Mouse (Mus musculus) fibroblast of lung, adult 2 months (primary cell): ENCODE data around the gene Kifc1.
"Not testable (repeated sequence)": the region's sequence is repeated elsewhere in the genome, so short reads cannot be mapped to it uniquely, and the experiment has no call there.

Experiments
- DNase-seq: peaks from one replicate; pipeline ENCODE4 v3.0.0-alpha.2; 2011; ENCODE audit warnings: low read depth

Kifc1 gene

DNA sequence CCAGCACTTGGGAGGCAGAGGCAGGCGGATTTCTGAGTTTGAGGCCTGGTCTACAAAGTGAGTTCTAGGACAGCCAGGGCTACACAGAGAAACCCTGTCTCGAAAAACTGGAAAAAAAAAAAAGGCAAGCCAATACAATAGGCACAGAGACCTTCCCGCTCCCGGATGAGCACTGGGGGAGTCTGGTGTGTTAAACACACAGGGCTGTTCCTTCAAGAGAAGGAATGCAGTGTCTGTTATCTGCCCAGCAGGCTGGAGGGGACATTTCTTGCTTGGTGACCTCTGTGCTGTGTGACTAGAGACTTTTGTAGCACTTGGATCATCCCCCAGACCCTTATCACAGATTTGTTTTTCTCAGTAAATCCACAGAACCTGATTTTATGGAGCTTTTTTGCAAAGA lies 11.2 kb upstream of the Kifc1 start:
- no peak for DNase-seq

DNA sequence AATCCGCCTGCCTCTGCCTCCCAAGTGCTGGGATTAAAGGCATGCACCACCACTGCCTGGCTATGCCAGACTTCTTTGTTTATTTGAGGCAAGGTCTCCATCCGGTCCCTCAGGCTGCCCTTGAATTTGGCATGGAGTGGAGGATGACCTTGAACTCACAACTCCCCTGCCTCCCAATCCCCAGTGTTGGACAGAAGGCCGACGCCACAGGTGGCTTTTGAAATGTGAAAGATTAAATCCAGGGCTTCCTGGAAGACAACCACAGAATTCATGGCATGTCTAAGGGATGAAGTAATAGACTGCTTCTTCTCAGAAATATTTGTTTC lies 10.5 kb upstream of the Kifc1 start:
- no peak for DNase-seq

DNA sequence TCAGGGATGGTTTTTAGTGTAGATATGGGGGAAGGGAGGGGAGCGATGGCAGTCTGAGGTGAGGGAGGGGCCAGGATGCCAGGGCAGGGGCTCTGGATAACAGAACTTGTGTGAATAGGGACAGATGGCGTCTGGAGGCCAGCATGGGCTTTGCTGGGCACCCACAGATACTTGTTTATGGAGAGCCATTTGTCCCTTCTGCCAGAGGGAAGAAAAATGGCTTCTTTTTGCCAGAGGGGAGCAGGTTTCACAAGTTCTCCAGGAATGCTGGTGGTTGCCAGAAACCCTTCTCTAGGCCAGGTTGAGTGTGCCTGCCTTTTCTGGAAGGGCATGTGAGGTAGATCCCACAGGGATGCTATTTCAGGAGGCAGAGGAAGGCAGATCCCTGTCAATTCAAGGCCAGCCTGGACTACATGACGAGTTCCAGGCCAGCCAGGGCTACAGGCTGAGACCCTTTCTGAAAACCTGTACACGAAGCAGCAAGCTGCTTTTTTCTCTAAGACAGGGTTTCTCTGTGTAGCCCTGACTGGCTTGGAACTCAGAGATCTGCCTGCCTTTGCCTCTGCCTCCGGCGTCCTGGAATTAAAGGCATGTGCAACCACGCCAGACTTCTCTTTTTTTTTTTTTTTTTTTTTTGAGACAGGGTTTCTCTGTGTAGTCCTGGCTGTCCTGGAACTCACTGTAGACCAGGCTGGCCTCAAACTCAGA lies 10.0 kb upstream of the Kifc1 start:
- DNase-seq: no peak

DNA sequence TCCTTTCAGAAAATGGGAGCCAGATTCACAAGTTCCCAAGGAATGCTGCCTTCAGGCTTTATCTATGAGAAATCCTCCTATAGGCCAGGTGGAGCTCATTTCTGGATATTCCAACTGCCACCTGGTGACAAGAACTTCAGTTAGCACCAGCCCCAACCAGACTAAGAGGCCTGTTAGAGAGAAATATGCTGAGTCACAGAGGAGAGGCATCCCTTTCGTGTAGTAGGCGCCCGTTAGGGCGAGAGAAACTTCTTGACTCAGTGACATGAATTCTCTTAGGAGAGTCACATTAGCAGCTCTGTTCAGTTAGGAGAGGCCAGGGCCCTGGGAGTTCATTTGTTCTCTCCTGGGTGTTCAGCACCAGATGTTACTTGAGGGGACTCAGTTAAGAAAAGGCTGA lies 9.2 kb upstream of the Kifc1 start:
- DNase-seq: no peak

DNA sequence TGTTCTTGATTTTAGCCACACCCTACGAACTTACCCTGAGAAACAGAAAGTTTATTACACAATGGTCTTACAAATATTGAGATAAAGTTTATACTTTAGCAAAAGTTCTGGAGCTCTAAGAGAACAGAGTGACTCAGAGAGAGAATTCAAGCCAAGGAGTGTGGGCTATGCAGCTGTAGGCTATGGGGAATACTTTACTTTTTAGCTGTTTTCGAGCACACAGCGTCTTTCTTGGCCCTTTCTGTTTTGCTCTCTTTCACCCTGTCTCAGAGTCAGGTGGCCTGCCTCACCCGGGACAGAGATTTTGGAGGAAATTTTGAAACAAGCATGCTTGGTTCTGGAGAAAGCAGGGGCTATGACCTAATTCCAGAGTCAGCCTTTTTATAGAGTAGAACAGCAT lies 7.7 kb upstream of the Kifc1 start:
- peak; percentile 55 for DNase-seq

DNA sequence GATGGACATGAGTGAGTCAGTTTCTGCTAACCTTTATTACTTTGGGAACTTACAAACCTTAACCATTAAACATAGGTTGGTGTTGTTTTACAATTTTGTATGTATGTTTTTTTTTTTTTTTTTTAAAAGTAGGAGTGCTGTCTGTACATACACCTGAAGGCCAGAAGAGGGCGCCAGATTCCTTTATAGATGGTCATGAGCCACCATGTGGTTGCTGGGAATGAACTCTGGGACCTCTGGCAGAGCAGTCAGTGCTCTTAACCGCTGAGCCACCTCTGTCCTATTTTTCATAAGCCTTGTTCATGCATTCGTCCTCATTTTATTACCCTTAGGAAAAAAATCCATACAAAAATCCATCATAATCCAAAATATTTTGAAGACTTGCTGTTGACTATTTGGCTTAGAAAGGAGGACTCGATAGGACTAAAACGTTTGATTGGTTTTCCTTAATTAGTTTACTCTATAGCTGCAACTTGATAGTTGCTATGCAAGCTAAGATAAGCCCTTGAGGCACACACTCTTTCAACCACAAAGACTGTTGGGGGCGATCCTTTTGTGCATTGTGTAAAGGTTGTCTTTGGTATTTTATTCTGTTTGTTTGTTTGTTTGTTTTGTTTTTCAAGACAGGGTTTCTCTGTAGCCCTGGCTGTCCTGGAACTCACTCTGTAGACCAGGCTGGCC lies 6.8 kb upstream of the Kifc1 start:
- DNase-seq: no peak

DNA sequence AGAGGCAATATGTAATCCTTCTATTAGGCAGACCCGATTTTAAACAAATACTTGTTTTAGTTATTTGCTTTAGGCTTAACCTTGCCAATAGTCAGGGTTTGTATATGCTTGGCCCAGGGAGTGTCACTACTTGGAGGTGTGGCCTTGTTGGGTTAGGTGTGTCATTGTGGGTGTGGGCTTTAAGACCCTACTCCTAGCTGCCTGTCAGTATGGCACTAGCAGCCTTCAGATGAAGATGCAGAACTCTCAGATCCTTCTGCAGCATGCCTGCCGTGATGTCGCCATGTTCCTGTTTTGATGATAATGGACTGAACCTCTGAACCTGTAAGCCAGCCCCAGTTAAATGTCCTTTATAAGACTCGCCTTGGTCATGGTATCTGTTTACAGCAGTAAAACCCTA lies 2.5 kb upstream of the Kifc1 start:
- not testable (repeated sequence) for DNase-seq

DNA sequence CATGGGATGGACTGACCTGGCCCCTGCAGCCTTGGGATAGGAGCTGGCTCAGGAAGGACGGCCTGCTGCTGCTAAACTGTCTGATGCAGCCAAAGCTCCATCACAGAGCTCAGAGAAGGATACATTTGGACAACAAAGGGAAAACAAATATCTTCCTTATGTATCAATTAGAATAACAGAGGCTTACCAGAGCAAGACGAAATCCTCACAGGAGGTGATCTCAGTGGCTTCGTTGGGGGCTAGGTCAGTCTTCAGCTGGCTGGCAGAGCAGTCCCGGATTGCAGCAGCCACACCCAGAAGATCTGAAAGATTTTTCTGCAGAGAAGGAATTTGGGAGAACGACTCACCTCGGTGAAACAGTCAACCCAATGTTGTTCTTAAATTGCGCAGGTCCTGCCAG lies 2.0 kb upstream of the Kifc1 start:
- no peak for DNase-seq

DNA sequence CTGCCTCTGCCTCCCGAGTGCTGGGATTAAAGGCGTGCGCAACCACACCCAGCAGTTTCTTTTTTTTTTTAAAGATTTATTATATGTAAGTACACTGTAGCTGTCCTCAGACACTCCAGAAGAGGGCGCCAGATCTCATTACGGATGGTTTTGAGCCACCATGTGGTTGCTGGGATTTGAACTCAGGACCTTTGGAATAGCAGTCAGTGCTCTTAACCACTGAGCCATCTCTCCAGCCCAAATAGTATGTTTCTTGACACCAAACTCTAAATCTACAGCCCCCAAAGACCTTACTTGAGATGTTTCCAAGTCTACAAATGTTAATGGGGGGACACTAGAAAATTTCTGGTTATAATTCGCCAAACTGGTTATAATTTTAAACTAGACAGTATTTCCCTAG lies 1.4 kb upstream of the Kifc1 start:
- not testable (repeated sequence) for DNase-seq

DNA sequence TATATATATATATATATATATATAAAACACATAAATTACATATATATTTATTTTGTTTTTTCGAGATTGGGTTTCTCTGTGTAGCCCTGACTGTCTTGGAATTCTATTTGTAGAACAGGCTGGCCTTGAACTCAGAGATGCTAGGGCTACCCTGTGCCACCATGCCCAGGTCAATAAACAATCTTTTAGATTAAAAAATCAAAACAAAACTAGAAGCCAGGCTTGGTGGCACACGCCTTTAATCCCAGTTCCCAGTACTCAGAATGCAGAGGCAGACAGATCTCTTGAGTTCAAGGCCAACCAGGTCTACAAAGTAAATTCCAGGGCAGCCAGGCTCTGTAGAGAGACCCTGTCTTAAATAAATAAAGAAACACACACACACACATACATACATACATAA lies 896 bp upstream of the Kifc1 start:
- DNase-seq: no peak

DNA sequence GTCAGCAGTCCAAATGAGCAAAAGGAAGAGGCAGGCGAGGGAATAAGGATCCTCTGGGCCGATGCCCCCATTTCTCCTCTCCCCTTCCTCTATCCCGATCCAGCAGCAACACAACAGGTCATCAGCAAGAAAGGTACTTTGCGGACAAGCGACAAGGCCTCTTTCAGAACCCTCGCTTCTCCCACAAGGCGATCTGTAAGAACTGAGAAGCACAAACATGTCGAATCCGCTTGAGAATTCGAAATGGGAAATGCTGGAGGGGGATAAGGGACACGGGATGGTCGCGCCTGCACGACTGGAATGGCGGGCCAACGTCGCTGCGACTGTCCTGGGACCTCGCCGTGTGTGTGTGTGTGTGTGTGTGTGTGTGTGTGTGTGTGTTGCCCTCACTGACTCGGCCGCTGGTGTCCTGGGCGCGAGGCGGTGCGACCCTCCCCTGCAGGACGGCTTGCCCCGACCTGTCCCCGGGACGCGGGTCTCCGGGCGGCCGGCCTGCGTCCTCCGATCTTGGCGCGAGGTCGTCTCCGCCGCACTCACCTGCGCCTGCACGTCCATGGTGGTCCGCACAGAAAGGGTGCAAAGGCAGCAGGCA lies 424 bp downstream of the Kifc1 start:
- not testable (repeated sequence) for DNase-seq

DNA sequence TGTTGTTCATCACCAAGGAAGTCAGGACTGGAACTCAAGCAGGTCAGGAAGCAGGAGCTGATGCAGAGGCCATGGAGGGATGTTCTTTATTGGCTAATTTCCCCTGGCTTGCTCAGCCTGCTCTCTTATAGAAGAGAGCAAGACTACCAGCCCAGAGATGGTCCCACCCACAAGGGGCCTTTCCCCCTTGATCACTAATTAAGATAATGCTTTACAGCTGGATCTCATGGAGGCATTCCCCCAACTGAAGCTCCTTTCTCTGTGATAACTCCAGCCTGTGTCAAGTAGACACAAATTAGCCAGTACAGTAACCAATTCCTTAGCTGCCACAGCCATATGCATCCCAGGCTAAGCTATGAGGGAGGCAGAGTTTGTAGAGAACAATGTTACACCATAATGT lies 2.2 kb downstream of the Kifc1 start:
- DNase-seq: not testable (repeated sequence)

DNA sequence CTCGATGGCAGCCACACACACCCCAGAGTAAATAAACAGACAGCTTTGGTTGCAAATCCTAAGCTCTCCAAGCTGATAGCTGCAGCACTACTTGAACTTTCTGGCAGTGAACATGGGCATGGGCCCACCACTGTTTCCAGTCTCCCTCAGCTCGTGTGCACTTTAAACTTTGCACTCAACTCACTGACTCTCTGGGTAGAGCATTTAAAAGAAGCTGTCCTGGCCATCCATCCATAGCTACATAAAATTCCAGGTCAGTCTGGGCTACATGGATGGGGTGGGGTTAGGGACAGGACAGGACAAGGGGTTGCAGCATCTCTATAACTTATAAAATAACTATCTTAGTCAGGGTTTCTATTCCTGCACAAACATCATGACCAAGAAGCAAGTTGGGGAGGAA lies 2.7 kb downstream of the Kifc1 start:
- DNase-seq: not testable (repeated sequence)

DNA sequence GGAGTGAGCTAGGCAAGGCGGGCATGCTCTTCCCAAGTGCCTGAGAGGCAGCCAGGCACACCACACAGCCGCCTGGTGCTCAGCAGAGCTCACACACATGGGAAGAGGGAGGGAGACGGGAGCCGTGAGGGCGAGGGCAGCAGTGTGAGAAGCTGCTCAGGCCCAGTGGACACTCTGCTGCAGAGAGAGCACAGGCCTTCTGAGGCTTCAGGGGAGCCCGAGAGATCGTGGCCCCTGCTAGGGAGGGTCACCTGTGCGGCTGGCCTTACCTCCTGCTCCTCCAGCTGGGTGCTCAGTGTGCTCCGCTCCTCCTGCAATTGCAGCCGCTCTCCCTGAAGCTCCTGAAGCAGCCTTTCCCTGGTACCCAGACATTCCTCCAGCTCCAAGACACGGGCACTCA lies 6.1 kb downstream of the Kifc1 start:
- not testable (repeated sequence) for DNase-seq

DNA sequence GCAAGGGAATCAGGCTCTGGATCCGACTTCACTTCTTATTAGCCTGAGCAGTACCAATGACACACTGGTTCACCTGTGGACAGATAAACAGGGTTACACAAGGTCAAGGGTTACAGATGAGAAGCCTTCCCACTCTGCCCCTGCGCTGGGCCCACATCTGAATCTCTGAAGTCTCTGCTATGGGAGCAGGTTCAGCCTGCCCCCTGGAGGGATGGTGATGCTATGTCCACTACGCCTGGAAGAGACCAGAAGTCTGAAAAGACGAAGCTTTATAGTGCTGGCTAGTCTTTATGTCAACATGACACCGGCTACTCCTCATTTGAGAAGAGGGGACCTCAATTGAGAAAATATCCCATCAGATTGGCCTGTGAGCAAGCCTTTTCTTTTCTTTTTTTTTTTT lies 14.7 kb downstream of the Kifc1 start:
- not testable (repeated sequence) for DNase-seq

DNA sequence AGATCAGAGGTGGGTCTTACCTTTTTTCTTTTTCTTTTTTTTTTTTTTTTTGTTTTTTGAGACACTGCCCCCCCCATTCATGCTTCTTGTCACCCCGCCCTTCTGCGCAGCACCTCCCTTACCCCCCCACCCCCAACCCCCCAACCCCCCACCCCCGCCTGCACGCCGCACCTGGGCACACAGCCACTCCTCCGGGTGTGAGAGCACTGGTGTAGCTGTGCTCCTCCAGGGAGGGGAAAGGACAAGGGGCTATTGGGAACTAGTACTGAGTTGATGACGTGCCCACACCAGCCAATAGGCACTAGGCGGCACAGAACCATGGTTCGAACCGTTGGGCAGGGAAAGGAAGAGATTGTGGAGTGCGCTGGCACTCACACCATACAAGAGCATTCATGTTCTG lies 16.1 kb downstream of the Kifc1 start:
- no peak for DNase-seq

DNA sequence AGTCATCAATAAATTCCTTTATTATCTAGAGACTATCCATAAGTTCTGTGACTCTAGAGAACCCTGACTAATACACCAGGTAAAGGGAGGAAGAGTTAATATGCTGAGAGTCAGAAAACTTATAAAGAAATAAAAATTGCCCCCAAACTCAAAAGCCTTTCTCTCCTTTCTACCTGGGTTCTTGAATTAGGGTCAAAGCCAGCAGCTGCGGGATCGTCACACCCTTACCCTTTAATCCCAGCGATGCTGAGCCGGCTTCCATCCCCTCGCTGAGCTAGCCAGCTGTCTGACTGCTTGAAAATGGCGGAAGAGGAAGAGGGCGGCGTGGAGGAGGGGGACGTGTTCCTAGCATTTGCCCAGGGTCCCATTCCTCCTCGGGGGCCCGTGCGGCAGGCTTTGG lies 16.9 kb downstream of the Kifc1 start, which contains the start of gene Gm7029:
TSS of gene Gm7029 (plus strand) at position 301 of the 400 bp plus-strand sequence.
- not testable (repeated sequence) for DNase-seq

DNA sequence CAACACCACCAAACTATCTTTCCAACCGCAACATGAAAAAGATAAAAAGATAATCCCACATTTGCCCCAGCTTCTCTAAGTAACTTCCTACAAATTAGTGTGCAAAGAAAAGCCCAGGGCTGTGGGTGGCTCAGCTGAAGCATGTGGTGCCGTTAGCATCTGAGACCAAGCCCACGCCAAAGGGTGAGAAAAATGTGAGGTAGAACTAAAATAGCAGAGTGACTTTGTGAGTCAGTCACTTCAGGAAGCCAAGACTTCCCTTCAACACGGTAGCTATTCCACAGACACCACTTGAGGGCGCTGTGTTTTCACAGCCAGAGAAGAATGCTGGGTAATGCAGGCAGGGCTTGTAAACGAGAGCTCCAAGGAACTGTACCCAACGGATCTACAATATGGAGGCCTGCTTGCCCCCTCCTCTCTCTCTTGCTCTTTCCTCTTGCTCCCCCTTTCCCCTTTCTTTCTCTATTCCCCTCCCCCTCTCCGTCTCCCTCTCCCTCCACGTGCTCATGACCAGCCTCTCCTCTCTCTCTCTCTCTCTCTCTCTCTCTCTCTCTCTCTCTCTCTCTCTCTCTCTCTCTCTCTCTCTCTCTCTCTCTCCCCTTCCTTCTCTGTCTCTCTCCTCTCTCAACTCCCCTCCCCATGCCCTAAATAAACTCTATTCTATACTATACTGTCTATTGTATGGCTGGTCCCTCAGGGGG lies 25.0 kb downstream of the Kifc1 start:
- DNase-seq: peak; percentile 46

DNA sequence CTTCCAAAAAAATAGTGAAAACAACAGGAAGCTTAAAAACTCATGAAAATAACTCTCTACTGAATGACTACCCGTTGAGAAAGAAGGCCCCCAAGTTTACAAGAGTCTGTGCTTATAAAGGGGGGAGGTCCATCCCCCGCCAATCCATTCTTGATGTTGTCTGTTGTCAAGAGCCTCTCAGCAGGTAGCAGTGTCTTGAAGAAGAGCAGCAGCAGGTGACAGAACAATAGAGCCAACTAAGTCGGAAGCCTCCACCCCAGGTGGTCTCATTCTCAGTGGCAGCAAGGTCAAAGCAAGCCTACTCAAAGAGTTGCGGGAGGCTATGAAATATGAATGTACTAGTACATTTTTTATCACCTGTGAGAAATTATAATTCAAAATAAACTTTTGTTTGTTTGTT lies 32.6 kb downstream of the Kifc1 start:
- no peak for DNase-seq

DNA sequence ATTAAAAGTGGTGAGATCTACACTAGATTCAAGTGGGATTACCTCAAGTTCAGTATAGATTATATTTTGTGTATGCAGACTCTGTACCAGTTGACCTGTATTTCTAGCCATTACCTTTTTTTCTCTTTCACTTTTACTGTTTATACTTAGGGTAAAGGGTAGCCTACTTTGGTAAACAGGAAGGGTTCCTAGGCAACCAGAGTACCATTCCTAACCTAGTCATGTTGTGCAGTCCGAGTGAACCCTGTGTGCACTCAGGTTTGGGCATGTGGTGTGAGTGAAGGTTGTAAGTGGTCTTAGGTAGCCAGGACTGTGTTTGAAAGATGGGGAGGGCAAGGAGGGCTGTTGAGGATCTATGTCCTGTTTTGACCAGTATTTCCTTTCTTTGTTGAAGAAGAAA lies 39.1 kb downstream of the Kifc1 start:
- no peak for DNase-seq

DNA sequence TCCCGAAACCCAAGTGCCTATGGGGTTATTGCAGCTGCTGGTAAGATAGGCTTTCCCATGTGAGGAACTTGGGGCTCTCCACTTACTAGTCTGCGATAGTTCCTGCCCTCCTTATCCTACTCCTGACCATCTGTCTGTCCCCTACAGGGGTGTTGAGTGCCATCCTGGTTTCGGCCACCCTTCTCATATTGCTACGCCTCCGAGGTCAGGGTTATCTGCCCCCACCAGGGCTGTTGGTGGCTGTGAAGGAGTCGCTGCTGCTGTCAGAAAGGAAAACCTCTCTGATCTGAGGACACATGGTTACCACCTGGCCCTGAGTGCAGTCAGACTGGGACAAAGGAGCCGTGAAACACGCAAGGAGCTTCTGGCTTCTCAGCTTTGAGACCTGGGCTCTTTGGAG lies 42.3 kb downstream of the Kifc1 start:
- DNase-seq: no peak

DNA sequence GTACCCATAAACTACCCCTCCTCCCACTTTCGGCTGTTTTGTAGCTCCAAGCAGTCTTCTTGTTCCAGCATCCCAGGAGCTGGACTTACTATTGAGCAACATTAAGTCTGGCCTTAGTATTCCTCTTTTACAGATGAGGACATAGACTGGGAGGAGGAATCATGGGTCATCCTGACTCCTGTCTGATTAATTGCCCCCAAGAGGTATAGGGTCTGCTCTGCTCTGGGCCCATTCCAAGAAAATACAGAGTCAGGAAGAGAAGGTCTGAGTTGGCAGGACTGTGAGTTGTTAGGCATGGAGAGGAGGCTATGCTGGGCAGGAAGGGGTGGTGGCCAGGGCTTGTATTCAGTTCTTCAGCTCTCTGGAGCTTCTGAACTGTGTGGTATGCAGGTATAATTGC lies 46.3 kb downstream of the Kifc1 start:
- no peak for DNase-seq
